Mouse (Mus musculus) liver, postnatal 0 days (tissue): Measurements from ENCODE around the gene Nptxr.

Experiments
- CTCF ChIP-seq: sonication (generic); IDR thresholded peaks from 2 replicates; pipeline ENCODE4 v1.5.1; 2016; ENCODE audit warnings: antibody characterized with exemption, low read depth
- EP300 ChIP-seq: IDR thresholded peaks from 2 replicates; pipeline ENCODE4 v1.6.1; 2016; ENCODE audit warnings: antibody characterized with exemption, low read depth, mild to moderate bottlenecking

GRCm38 (mm10) chr15:79842985-79843384 lies 38.4 kb upstream of the Nptxr start:
- TF ChIP-seq CTCF = no peak
- TF ChIP-seq EP300 = no peak
